Mouse (Mus musculus) frontal cortex, postnatal 14 days (tissue): ENCODE results near the gene Nfatc4.

Experiments
- DNase-seq, 2 experiments: peaks; one replicate each; pipeline ENCODE4 v3.0.0; 2022; ENCODE audit warnings: low spot score in 2 of 2

The Nfatc4 gene

DNA sequence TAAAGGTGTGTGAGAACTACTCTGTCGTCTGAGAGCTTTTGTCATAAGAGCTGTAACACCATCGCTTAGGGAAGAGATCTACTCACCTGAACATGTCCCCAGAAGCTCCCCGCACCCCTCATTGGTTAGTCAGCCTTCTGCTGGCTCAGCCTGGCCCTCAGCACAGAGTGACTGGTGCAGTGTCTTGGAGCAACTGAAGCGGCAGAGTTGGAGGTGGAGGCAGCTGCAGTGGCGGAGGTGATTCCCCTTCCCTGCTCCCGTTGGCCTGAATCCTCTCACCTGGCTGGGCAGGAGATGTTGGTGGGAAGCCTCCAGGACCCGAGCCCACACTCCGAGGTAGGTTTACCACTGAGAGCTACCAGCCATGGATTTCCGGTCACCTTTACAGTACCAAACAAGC, 2.4 kb upstream of the Nfatc4 start:
- DNase-seq = no peak

GRCm38 (mm10) chr14:55822435-55822990, 431 bp upstream of the Nfatc4 start:
- peak in 1 of 2 experiments; percentile 37 for DNase-seq

DNA sequence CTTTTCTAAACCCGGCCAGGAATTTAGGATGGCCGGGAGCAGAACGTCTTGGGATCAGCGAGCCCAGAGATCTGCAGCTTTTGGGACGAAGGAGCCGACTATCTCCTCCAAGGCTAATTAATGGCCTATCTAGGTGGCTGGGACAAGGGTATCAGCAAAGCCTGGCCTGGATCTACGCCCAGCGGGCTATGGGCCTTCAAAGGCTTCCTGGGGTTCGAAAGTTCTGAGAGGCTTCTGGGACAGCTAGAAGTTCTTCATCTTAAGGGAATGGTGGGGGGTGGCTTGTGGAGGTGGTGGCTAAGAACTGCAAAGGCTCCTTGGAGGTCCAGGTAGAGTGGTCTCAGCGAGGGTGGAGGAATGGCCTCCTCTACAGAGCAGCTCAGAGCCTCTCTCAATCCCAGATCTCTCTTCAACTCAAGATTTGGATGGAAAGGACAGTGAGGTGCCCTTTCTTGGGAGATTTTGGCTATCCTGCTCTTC, 1.1 kb downstream of the Nfatc4 start:
- DNase-seq = no peak

GRCm38 (mm10) chr14:55824481-55825215, 1.7 kb downstream of the Nfatc4 start:
- DNase-seq = no peak

- DNase-seq = no peak
These were observed 2.5 kb downstream of the Nfatc4 start for GRCm38 (mm10) chr14:55825216-55826051.

DNA sequence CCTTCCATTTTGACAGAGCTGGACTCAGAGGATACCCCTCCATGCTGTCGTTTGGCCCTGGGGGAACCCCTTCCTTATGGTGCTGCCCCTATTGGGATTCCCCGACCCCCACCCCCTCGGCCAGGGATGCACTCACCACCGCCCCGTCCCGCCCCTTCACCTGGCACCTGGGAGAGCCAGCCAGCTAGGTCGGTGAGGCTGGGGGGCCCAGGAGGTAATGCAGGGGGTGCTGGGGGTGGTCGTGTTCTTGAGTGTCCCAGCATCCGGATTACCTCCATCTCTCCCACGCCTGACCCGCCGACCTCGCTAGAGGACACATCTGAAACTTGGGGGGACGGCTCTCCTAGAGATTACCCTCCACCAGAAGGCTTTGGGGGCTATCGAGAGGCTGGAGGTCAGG, 3.2 kb downstream of the Nfatc4 start:
- DNase-seq = no peak

DNA sequence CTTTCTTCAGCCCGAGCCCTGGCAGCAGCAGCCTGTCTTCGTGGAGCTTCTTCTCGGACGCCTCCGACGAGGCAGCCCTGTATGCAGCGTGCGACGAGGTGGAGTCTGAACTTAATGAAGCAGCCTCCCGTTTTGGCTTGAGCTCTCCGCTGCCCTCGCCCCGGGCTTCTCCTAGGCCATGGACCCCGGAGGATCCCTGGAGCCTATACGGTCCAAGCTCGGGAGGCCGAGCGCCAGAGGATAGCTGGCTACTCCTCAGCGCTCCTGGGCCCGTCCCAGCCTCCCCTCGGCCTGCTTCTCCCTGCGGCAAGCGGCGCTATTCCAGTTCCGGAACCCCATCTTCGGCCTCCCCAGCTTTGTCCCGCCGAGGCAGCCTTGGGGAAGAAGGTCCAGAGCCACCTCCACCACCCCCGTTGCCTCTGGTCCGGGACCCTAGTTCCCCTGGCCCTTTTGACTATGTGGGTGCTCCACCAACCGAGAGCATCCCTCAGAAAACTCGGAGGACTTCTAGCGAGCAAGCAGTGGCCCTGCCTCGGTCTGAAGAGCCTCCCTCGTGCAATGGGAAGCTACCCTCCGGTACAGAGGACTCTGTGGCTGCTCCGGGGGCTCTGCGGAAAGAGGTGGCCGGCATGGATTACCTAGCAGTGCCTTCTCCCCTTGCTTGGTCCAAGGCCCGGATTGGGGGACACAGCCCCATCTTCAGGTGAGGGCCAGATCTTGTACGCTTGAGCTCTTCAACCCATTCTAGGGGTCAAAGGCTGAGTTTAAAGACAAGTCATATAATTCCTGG, 3.8 kb downstream of the Nfatc4 start:
- no peak for DNase-seq

DNA sequence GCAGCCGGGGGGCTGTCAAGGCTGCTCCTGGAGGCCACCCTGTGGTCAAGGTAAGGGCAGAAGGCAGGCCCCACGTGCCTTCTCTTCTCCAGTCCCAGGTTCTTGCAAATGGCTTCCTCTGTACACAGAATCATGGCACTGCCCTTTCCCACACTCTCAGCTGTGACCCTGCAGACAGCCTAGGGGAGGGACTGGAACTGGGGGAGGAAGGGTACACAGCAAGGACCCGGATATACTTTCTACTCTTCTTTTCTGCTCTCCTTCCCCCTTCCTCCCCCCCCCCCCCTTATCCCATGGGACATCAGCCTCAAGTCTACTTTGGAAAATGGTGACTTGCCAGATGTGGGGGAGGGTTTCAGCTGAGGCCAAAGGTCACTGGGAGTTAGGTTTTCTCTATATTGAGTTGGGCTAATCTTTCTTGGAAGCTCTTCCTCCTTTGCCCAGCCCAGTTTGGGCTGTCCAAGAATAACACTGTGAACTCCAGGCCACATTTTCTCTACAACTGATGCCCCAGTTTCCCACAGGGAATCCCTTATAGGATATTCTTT, 5.8 kb downstream of the Nfatc4 start:
- no peak for DNase-seq

DNA sequence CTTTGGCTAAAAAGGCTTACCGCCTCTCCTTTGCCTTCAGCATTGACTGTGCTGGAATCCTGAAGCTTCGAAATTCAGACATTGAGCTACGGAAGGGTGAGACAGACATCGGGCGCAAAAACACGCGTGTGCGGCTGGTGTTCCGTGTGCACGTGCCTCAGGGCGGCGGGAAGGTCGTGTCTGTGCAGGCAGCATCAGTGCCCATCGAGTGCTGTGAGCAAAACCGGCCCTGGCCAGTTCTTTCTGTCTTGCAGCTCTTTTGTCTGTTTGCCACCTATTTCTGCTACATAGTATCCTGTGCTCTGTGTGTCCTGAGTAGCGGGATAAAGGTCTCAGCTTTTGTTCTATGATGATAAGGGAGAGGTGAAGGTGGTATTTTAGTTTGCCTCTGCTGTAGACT, 6.9 kb downstream of the Nfatc4 start:
- no peak for DNase-seq

GRCm38 (mm10) chr14:55830331-55830730, 7.4 kb downstream of the Nfatc4 start:
- DNase-seq = no peak

DNA sequence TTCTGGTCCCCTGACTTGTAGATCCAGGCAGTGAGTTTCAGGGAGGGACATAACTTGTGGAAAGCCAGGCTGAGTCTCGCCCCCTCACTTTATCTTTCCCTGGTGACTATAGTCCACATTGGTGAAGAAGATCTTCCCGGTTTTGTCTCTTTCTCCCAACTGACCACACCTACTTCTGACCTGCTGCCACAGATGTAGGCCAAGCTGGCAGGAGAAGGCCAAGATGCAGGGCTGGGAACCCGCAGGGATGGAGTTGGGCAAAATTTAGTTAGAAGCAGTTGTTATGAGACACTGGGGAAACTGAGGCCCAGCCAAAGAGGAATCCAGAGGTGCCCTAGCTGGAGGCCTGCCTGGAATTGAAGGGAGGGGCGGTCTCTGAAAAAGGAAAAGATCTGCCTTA, 10.2 kb downstream of the Nfatc4 start:
- DNase-seq = no peak

DNA sequence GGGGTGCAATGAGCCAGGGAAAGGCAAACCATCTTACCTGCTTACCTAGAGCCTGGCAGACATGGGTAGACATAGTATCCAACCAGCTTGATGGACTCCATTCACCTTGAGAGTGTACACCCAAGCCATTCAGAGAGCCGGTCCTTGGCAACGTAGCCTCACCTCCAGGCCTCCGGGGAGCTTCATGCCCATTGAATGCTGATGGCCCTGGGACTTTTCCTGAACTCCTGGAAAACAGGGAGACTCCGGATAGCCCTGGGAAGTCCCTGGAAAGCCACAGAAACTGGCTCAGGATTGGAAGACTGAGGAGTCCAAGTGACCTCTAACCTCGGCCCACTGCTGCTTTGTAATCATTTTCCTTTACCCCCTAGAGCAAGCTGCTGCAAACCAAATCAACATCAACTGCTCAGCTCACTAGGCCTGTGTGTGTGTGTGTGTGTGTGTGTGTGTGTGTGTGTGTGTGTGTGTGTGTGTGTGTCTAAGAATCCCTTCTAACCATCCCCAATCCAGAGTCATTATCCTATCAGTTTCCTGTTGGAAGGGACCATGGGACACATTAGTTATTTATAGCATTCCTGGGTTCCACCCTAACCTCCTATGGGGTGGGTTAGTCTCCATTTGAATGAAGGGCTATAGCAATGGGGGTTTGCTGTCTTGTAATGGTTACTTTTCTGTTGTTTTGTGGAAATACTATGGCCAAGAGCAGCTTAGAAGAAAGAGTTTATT, 12.0 kb downstream of the Nfatc4 start:
- DNase-seq = no peak

DNA sequence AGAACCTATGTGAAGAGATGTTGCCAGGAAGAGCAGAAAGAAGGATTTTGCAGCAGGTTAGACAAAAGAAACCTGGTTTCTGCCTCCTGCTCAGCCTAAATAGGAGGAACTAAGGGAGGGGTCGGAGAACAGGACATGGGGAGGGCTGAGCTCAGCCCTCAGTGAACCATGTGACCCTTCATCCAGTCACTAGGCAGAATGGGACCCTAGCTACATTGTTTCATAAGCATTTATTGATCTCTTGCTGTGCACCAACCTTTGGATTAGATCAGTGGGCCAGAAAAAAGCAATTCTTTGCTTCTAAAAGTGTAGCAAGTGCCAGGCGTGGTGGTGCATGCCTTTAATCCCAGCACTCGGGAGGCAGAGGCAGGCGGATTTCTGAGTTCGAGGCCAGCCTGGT, 15.4 kb downstream of the Nfatc4 start:
- no peak for DNase-seq

DNA sequence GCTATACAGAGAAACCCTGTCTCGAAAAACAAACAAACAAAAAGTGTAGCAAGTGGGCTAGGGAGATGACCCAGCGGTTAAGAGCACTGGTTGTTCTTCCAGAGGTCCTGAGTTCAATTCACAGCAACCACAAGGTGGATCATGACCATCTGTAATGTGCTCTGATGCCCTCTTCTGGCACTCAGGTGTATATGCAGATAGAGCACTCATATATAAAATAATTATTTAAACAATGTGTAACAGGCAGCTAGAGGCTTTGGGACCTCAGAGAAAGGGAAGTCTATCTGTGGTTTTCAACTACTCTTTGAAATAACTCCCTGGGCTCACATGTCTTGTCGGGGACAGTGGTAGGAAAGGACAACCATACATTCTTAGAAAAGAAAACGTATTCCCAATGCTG, 15.8 kb downstream of the Nfatc4 start:
- no peak for DNase-seq

GRCm38 (mm10) chr14:55840853-55841366, 18.0 kb downstream of the Nfatc4 start:
- DNase-seq = no peak

- DNase-seq = no peak
These were observed 19.9 kb downstream of the Nfatc4 start for GRCm38 (mm10) chr14:55842794-55843193.

DNA sequence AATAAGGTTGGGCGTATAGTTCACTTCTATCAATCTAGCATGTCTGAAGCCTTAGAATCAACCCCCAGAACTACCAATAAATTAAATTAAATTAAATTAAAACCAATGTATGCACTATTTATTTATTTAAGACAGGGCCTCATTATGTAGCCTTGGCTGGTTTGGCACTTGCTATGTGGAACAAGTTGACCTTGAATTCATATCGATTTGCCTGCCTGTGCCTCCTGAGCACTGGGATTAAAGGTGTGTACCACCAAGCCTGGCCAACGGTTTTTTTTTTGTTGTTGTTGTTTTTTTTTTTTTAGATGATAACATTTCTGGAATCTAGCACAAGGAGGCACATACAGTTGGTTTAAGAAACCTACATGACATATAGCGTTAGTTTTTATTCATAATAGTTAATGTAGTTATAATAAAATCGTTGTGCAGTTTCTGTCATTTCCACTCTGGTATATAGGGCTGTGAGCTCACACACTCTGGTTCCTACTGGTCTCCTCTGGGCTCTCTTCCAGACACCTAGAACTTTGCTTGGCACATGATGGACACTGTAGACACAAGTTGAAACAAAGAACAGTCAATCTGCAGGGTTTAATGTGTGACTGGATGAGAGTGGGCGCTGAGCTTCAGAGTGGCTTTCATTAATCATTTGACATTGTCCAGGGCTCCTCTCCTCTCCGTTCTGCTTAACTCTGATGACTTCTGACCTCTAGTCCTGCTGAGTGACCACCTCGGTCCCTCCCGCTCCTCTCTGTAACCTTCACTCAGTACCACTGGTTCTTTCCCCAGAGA, 22.8 kb downstream of the Nfatc4 start:
- no peak for DNase-seq

- DNase-seq = no peak
These were observed 27.9 kb downstream of the Nfatc4 start for GRCm38 (mm10) chr14:55850885-55851284.

GRCm38 (mm10) chr14:55852646-55853551, 30.0 kb downstream of the Nfatc4 start:
- no peak for DNase-seq
